Mouse (Mus musculus) ovary, postnatal 10 days (tissue): ENCODE data around the gene Gm853.
"Not testable (repeated sequence)": the region's sequence is repeated elsewhere in the genome, so short reads cannot be mapped to it uniquely, and the experiment has no call there.

Experiments used
- DNase-seq: peaks from one replicate; pipeline ENCODE4 v3.0.0; 2022; ENCODE audit warnings: low spot score

The Gm853 gene

GRCm38 (mm10) chr4:130222179-130222578 is at the start of gene Gm853:
Gene Gm853, minus strand, starts transcription at chr4:130222401.
- DNase-seq = no peak

- no peak for DNase-seq
These were observed 48.6 kb upstream of the Gm853 start for GRCm38 (mm10) chr4:130270611-130271347.

DNA sequence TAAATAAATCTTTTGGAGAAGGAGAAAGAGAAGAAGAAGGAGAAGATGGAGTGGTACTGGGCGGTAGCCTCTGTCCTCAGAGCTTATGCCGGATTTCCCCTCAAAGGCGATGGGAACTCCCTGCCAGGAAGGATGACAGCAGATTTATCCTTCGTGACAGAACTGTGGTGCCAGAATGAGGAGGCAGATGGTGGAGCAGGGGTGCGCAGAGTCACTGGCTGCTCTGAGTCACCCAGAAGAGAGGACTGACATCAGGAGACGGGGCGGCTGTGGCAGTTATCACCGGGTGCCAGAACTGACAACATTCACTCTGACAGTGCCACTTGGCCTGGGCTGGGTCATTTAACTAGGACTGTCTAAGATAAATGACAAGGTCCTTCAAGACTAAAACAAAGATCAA is 47.9 kb upstream of the Gm853 start:
- DNase-seq = no peak

DNA sequence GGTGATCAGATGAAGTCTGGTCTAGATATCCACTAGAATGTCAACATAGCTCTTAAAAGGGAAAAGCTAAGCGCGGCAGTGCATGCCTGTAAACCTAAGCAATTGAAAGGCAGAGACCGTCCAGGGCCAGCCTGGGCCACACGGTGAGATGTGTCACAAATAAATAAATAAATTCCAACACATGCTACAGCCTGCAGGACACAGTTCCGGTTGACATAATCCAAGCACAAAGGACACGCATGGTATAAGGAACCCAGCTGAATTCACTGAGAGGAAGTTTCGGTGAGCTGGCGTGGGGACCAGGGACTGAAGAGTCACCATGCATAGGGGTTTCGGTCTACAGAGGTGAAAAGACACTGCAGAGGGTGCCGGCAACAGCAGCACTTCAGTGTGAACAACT is 46.5 kb upstream of the Gm853 start:
- DNase-seq = no peak

DNA sequence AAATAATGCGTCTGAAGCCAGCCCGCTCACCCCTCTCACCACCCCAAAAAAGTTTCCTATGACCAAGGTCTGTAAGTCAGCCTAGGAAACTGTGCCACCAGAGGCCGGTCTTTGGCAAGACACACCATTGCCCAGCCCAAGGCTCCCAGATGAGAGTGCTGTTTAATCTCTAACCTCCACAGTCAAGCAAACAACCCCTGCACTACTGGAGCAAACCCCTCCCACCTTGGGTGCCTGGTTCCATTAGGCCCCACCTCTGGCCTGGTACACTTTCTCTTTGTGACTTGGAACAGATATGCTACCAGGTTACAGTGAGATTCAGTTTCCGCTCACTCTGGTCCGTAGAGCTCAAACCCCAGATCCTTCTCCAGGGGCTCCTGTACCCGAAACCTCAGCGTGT is 44.9 kb upstream of the Gm853 start:
- no peak for DNase-seq

DNA sequence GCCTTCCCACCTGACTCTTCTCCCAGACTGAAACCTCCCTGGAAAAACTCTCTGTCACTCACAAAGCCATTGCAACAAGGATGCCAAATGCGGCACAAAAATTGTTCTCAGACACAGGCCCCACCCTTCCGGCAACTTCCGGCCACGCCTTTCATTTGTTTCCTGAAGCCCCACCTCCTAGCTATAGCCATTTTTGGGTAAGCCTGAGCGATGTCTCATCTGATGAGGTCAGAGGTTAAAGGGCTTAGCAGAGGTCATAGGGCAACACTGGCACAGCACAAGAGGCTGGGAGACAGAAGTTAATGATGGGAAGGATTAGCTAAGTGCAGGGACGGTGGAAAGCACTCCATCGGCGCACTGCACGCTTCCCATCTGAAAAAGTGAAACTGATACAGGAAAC is 44.4 kb upstream of the Gm853 start:
- no peak for DNase-seq

GRCm38 (mm10) chr4:130264698-130265349 is 42.6 kb upstream of the Gm853 start:
- DNase-seq = peak; percentile 53

- DNase-seq = no peak
These were observed 41.9 kb upstream of the Gm853 start for GRCm38 (mm10) chr4:130264131-130264530.

DNA sequence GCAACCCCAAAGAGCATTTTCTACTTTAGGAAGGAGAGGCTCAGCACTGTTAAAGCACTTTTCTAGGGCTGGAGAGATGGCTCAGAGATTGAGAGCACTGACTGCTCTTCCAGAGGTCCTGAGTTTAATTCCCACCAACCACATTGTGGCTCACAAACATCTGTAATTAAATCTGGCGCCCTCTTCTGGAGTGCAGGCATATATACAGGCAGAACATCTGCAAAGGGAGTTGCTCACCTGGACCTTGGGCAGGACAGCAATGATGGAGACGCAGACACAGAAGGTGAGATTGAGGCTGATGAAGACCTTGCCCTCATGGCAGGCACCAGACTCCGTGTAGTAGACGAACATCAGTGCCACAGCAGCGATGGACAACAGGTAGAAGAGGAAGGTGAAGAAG is 38.2 kb upstream of the Gm853 start:
- DNase-seq = no peak

- no peak for DNase-seq
These were observed 30.4 kb upstream of the Gm853 start for GRCm38 (mm10) chr4:130252441-130253157.

DNA sequence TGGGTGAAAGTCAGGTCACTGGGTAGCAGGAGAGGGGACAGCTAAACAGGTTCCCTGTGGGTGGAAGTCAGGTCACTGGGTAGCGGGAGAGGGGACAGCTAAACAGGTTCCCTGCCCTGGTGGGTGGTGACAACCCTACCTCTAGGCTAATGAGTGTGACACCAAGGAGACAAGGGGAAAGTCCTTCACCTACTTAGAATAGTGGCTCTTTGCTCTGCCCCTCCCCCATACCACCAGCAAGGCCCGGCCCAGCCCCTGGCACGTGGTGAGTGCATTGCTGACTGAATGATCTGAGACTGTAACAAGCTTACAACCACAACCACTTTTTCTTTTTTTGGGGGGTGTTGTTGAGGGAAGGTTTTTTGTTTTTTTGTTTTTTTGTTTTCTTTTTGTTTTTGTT is 29.6 kb upstream of the Gm853 start:
- DNase-seq = no peak

DNA sequence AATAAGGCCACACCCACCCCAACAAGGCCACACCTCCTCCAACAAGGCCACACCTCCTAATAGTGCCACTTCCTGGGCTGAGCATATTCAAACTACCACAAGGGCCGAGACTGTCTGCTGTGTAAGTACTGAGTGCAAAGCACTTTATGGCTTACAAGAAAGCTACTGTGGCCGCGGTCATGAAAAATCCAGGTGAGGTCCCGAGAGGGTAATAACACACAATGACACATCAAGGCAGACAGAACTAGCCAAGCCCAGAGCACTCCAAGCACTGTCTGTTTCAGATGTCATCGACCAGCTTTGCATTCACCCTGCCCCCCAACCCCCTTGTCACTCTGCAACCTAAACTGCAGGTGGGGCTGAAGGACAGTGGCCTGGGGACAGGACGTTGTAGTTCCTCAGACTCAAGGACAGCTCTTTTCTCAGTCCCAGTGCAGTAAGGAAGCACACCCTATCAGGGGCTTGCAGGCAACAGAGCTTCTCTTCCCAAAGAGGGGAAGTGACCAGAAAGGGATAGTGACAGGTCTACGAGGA is 29.0 kb upstream of the Gm853 start:
- DNase-seq = no peak

GRCm38 (mm10) chr4:130248636-130249035 is 26.4 kb upstream of the Gm853 start:
- no peak for DNase-seq

- DNase-seq = peak; percentile 29
These were observed 23.9 kb upstream of the Gm853 start for GRCm38 (mm10) chr4:130246132-130246531.

- DNase-seq = no peak
These were observed 22.5 kb upstream of the Gm853 start for GRCm38 (mm10) chr4:130244749-130245148.

DNA sequence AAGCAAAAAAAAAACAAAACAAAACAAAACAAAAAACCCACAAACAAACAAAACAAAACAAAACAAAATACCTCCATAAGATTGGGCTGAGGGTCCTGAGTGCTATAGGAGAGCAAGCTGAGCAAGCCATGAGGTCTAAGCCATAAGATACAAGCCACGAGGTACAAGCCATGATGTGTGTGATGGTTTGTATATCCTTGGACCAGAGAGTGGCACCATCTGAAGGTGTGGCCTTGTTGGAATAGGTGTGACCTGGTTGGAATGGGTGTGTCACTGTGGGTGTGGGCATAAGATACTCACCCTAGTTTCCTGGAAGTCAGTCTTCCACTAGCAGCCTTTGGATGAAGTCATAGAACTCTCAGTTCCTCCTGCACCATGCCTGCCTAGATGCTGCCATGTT is 21.4 kb upstream of the Gm853 start:
- DNase-seq = not testable (repeated sequence)

DNA sequence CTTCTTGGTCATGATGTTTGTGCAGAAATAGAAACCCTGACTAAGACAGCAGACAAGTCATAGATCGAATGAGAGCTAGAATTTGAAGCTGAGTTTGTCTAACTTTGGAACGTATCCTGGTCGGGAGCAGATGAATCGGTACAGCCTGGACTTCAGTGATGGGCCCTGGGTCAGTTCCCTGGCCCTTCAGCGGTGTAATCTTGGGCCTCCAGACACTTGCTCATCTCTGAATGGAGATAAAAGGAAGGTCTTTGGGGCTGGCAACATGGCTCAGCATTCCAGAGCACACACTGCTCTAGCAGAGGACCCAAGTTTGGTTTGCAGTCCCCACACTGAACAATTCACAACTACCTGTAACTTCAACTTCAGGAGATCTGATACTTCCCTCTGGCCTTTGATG is 20.8 kb upstream of the Gm853 start:
- DNase-seq = no peak

DNA sequence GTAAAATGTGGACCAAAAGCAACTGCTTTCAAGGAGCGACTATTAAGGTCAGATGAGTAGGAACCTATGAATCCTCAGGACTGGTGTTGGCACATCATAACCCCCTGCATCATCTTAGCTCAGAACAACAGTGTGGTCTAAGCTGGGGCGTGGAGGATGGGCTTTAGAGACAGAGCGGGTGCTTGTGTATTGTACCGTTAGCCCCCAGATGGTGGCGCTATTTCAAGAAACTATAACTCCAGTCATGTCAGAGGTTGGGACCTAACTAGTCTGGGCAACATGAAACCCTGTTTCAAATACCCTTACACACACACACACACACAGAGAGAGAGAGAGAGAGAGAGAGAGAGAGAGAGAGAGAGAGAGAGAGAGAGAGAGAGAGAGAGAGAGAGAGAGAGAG is 18.5 kb upstream of the Gm853 start:
- no peak for DNase-seq

- DNase-seq = no peak
These were observed 15.4 kb upstream of the Gm853 start for GRCm38 (mm10) chr4:130237607-130238006.

DNA sequence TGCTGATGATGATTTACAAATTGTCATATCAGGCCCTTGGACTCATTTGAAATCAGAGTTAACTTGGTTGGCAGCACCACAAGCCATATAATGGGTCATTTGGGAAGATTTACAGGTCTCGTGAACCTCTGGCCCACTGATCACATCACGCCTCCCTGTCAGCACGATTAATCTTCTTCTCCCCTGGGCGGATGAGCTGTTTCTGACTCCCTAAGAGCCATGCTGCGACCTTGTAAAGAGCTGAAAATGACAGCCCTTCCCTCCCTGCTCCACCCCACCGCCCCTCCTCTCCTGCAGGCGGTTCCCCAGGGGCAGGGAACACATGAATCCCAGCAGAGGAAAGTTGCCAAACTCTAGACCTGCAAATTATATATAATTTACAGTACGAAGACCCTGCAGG is 14.2 kb upstream of the Gm853 start:
- no peak for DNase-seq

- no peak for DNase-seq
These were observed 1.9 kb upstream of the Gm853 start for GRCm38 (mm10) chr4:130224071-130224470.

- DNase-seq = no peak
These were observed 2.0 kb downstream of the Gm853 start for GRCm38 (mm10) chr4:130220176-130220575.

- DNase-seq = no peak
These were observed 6.8 kb downstream of the Gm853 start for GRCm38 (mm10) chr4:130215392-130215791.
